Mouse (Mus musculus) heart, postnatal 0 days (tissue): Measurements from ENCODE around the gene Ric1. TPM values are rescaled to one million over a fixed set of nuclear protein-coding genes. Genes with fewer than 3 reads are reported as not detected.

Source experiments
- ATAC-seq: fragments of 200-750 bp; cut with Nextera tagmentation; 2 replicates; pipeline ENCODE4 v1.8.0; 2017; ENCODE audit warnings: low read depth, moderate number of reproducible peaks, moderate library complexity; ENCODE audit not compliant: insufficient read depth
- DNase-seq: peaks from one replicate; pipeline ENCODE4 v3.0.0-alpha.2; 2016; ENCODE audit warnings: low spot score
- H3K27ac ChIP-seq: fragments of 300-500 bp; sonication (generic); 2 replicates; pipeline ENCODE4 v1.5.1; 2014; ENCODE audit warnings: low read depth, mild to moderate bottlenecking
- H3K27me3 ChIP-seq: fragments of 300-500 bp; sonication (generic); 2 replicates; pipeline ENCODE4 v1.6.1; 2014; ENCODE audit warnings: low read length, mixed read lengths; ENCODE audit not compliant: control insufficient read depth, insufficient read depth
- H3K36me3 ChIP-seq: fragments of 300-500 bp; sonication (generic); replicated peaks from 2 replicates; pipeline ENCODE4 v1.6.1; 2014; ENCODE audit warnings: low read length, mixed read lengths; ENCODE audit not compliant: control insufficient read depth, insufficient read depth
- H3K4me1 ChIP-seq: fragments of 300-500 bp; sonication (generic); 2 replicates; pipeline ENCODE4 v1.6.1; 2014; ENCODE audit warnings: antibody characterized with exemption; ENCODE audit not compliant: control insufficient read depth, insufficient read depth
- H3K4me2 ChIP-seq: fragments of 300-500 bp; sonication (generic); 2 replicates; pipeline ENCODE4 v1.6.1; 2014; ENCODE audit warnings: low read depth, mild to moderate bottlenecking, low read length, moderate library complexity
- H3K4me3 ChIP-seq: fragments of 300-500 bp; sonication (generic); 2 replicates; pipeline ENCODE4 v1.5.1; 2014; ENCODE audit warnings: low read depth, low read length
- H3K9ac ChIP-seq: fragments of 300-500 bp; sonication (generic); replicated peaks from 2 replicates; pipeline ENCODE4 v1.6.1; 2014; ENCODE audit warnings: low read depth, low read length, mixed read lengths
- H3K9me3 ChIP-seq: fragments of 300-500 bp; sonication (generic); replicated peaks from 2 replicates; pipeline ENCODE4 v1.6.1; 2016; ENCODE audit warnings: low read length; ENCODE audit not compliant: control insufficient read depth
- CTCF ChIP-seq: IDR thresholded peaks from 2 replicates; pipeline ENCODE4 v1.5.1; 2016; ENCODE audit warnings: antibody characterized with exemption, control low read depth, low read depth
- EP300 ChIP-seq: IDR thresholded peaks from 2 replicates; pipeline ENCODE4 v1.6.1; 2016; ENCODE audit warnings: antibody characterized with exemption, low read depth
- WGBS: fragments of 180-500 bp; shearing (Covaris S2); extraction: QIAGEN DNeasy Blood & Tissue Kit; methylation state at CpG from one replicate; pipeline ENCODE4 v1.1.7; 2014; 5-methylcytosine and 5-hydroxymethylcytosine counted together
- polyA plus RNA-seq: library from polyadenylated mRNA; unstranded; fragments of >200 nt; fragmentation: Nextera tagmentation; extraction: Ambion mirVana; gene quantifications from 2 replicates; pipeline ENCODE4 v1.2.1, GENCODE M21; 2015
- total RNA-seq: library from RNA; depleted of rRNA; stranded (reverse); fragments of >200 nt; gene quantifications from 2 replicates; pipeline ENCODE4 v1.2.3, GENCODE M21; 2014; ENCODE audit warnings: low replicate concordance; rRNA removed

Gene Ric1
- total RNA-seq (24.5 and 29.9 TPM in 2 replicates), polyA plus RNA-seq (6.0 TPM in 2 replicates)

DNA sequence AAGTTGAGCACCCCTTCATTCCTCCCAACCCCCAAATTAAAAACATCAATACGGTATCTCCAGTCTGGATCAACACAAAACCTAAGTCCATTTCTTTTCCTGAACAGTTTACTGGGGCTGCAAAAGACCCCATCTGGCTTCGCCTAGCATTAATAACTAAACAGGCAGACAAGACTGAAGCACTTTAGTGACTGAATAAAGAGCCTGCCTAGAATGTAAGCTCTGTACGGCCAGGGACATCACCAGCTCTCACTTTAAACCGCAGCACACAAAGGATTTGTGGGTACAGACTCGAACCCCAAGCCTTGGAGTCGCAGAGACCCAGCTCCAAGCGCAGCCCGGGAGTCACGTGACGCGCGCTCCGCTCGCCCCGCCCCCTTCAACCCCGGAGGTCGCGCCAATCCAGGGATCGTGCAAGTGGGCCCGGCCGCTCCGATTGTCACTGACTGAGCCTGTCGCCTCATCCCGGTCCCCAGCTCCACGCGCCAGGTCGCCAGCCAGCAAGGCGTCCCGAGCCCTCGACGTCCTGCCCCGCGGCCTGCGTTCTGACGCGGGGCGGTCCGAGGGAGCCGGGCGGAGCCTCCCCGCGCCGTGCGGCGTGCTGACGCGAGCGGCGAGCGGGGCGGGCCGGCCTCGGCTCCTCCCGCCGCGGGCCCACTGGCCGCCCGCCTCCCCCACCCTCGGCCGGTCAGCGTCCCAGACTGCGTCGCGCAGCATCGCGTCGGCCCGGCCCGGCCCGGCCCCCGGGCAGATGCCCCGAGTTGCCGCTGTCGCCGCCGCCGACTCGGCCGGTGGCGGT lies at the start of gene Ric1:
TSS of gene Ric1 (plus strand) at position 646 of the 799 bp plus-strand sequence.
- Histone ChIP-seq H3K9ac (peak within 1 kb of the TSS; percentile 98), H3K27me3 (no peaks in the 10 kb centered on the region), H3K9me3 (no peaks in the 10 kb centered on the region), H3K4me2 (peak within 1 kb of the TSS; percentile 92), H3K27ac (peak within 1 kb of the TSS; percentile 98), H3K36me3 (0 out of 2 replicates have a peak, but pooled peaks cover 5% of the 10 kb centered on the region), H3K4me3 (peak within 1 kb of the TSS; percentile 93), H3K4me1 (peaks cover 19% of the 10 kb centered on the region)
- under 1% methylated on average over 67 of the region's 80 CpGs for WGBS
- no peak for TF ChIP-seq EP300
- no peak for TF ChIP-seq CTCF
- peak; percentile 87 for DNase-seq
- peak; percentile 97 for ATAC-seq

DNA sequence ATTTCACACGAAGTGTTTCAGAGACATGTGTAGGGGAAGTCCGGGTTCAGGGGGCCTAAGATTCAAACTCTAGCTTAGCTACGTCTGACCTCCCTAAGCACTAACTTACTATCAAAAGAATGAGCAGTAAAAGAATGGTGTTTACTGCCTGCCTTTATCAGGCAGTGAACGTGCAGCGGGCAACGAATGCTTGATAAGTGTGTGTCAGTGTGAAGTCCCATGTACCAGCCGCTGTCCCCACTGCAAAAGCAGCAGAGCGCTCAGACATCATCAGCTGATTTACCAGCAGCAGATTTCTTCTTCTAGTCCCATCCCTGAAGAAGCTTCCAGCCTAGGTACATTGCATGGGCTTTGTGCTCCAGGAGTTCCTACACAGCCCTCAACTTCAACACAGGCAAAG lies 49.7 kb upstream of the Ric1 start:
- Histone ChIP-seq H3K4me2 (no peak overlapping the region), H3K27ac (peak overlapping the region; percentile 20; the same call in 1 of the 2 replicates), H3K4me3 (no peak overlapping the region), H3K9ac (0 out of 2 replicates have a peak overlapping the region, but pooled peaks have one; percentile 3), H3K9me3 (no peaks in the 10 kb centered on the region), H3K27me3 (no peaks in the 10 kb centered on the region), H3K4me1 (peaks cover 41% of the 10 kb centered on the region), H3K36me3 (no peaks in the 10 kb centered on the region)
- TF ChIP-seq CTCF (no peak), EP300 (no peak)
- WGBS: 34% methylated on average over 8 of the region's 8 CpGs
- ATAC-seq (no peak), DNase-seq (no peak)

DNA sequence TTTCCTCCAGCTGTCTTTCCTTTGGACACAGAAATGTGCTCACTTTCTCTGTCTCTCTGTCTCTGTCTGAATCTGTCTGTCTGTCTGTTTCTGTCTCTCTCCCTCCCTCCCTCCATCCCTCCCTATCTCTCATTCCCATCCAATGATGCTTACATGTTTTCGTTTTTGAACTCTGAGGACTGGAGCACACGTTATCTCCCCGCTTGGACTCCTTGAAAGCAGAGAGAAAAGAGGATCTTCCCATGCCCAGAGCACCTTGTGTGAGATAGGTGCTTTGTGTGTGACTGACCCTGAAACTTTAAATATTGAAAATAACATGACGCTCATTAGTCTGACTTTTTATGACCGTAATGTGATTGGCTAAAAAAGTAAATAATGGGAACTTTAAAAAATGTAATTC lies 49.1 kb upstream of the Ric1 start:
- WGBS: 69% methylated on average over 5 of the region's 5 CpGs

DNA sequence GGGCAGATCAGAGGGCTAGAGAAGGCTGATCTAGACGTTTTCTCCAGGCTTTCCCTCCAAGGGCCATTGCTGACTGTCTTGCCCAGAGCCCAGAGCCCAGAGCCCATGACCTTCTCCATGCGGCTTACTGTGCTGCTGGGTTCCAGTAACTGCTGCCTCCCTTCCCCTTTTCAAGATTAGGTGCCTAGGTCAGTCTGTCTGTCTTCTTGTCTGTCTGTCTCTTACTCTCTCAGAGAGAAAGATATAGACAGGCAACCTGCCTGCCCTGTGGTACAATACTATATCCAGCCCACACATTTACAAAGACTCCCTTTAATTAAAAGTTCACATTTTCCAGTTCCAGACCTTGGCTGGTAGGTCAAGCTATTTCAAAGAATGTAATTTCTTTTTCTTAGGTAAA lies 47.3 kb upstream of the Ric1 start:
- no peak overlapping the region for H3K4me2 ChIP-seq
- no peak overlapping the region for H3K27ac ChIP-seq
- no peak overlapping the region for H3K9ac ChIP-seq
- no peaks in the 10 kb centered on the region for H3K9me3 ChIP-seq
- ATAC-seq (no peak), DNase-seq (no peak)
- TF ChIP-seq CTCF: no peak
- H3K4me3 ChIP-seq: no peak overlapping the region
- no peaks in the 10 kb centered on the region for H3K27me3 ChIP-seq
- peaks cover 29% of the 10 kb centered on the region for H3K4me1 ChIP-seq
- WGBS: 63% methylated on average over 2 of the region's 2 CpGs
- H3K36me3 ChIP-seq: no peaks in the 10 kb centered on the region

More for the DNA sequence above, 49.1 kb upstream of the Ric1 start:
- DNase-seq (no peak), ATAC-seq (no peak)
- Histone ChIP-seq H3K36me3 (no peaks in the 10 kb centered on the region), H3K4me1 (peaks cover 41% of the 10 kb centered on the region), H3K4me3 (no peak overlapping the region), H3K4me2 (no peak overlapping the region), H3K9ac (no peak overlapping the region), H3K9me3 (no peaks in the 10 kb centered on the region), H3K27me3 (no peaks in the 10 kb centered on the region), H3K27ac (no peak overlapping the region; the same call in 1 of the 2 replicates)
- TF ChIP-seq CTCF (no peak), EP300 (no peak)

DNA sequence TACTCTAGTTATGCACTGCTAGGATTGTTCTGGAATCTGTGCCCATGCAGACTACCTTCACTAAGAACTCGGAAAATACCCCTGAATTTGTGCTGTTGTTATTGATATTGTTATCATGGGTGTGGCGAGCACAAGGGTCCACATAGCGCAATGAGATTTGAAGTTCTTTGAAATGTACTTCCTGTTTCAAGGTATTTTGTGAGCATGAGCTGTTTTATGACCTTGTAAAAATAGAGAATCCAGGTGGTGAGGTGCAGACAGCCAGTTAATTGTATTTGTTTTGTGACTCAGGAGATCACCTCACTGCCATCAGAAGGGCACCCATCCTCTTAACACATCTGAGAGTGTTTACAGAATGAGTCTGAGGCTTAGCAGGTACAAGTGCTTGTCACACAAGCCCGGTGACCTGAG lies 46.9 kb upstream of the Ric1 start:
- TF ChIP-seq CTCF: no peak
- no peak for TF ChIP-seq EP300
- no peak for DNase-seq
- ATAC-seq: no peak
- no peaks in the 10 kb centered on the region for H3K36me3 ChIP-seq
- H3K4me2 ChIP-seq: no peak overlapping the region
- H3K9me3 ChIP-seq: no peaks in the 10 kb centered on the region
- no peak overlapping the region for H3K27ac ChIP-seq
- H3K27me3 ChIP-seq: no peaks in the 10 kb centered on the region
- no peak overlapping the region for H3K9ac ChIP-seq
- WGBS: 75% methylated on average over 4 of the region's 4 CpGs
- H3K4me1 ChIP-seq: peaks cover 25% of the 10 kb centered on the region
- H3K4me3 ChIP-seq: no peak overlapping the region
